ENCODE assay signal across 13 mouse cellular contexts in genomic region chr16:63753052-63753451, GRCm38 (mm10).
DNase-seq lines count a peak whose midpoint lies in the region; ATAC-seq lines count a peak whose summit lies in the region.
"Had no signal": no experiment of that assay in that cellular context is flagged by ENCODE, and none has a peak within 500 bp of the region (broad histone marks: within the 10 kb centered on the region; RNA-seq: fewer than 3 reads in every experiment).

No protein-coding gene starts in this region.

- 5% methylated on average over 3 of the region's 3 CpGs for whole genome bisulfite sequencing in forebrain, embryonic 16.5 days
- 2% methylated on average over 3 of the region's 3 CpGs for WGBS in midbrain, embryonic 14.5 days

- peak overlapping the region; percentile 65 for H3K27ac ChIP-seq in forebrain, embryonic 16.5 days (ENCODE audit: low read length)
- H3K27ac ChIP-seq in midbrain, embryonic 14.5 days (replicated peaks; ENCODE audit: low read depth, low read length), result no peak overlapping the region

- no peak for DNase-seq in frontal cortex, postnatal 36 days (ENCODE audit: low spot score in 2 of 2)
- DNase-seq in embryo, embryonic 10 days (ENCODE audit: low spot score), result peak; percentile 71
- peak; percentile 55 for DNase-seq in midbrain, embryonic 14.5 days
- no peak for DNase-seq in layer of hippocampus, postnatal 25 days (ENCODE audit: extremely low spot score in 1 of 2, low spot score in 1 of 2)
- no peak for DNase-seq in layer of hippocampus, postnatal 36 days
- DNase-seq: adrenal gland, postnatal 14 days; cerebellum, adult 2 months; kidney, postnatal 10 days; lung, adult 18-20 months had no signal

- no peaks in the 10 kb centered on the region for H3K36me3 ChIP-seq in forebrain, embryonic 16.5 days (ENCODE audit: control insufficient read depth, insufficient read depth)
- H3K36me3 ChIP-seq in midbrain, embryonic 14.5 days (ENCODE audit: control insufficient read depth, insufficient read depth, low read length), result no peaks in the 10 kb centered on the region

- ATAC-seq in frontal cortex, adult (ENCODE audit: low TSS enrichment), result peak; percentile 41; the same call in 1 of the 2 replicates
- peak; percentile 58 for ATAC-seq in forebrain, embryonic 16.5 days
- peak; percentile 66 for ATAC-seq in midbrain, embryonic 14.5 days (ENCODE audit: low FRiP score, low TSS enrichment)
- no peak for ATAC-seq in CD4-positive, CD25-positive, alpha-beta regulatory T cell, adult 4 months

- no peak overlapping the region for H3K4me2 ChIP-seq in forebrain, embryonic 16.5 days (ENCODE audit: low read length)
- H3K4me2 ChIP-seq in midbrain, embryonic 14.5 days (ENCODE audit: low read length), result no peak overlapping the region

- H3K9ac ChIP-seq in forebrain, embryonic 16.5 days (replicated peaks; ENCODE audit: low read depth, low read length), result no peak overlapping the region
- H3K9ac ChIP-seq in midbrain, embryonic 14.5 days (replicated peaks; ENCODE audit: low read length), result no peak overlapping the region

- no peaks in the 10 kb centered on the region for H3K9me3 ChIP-seq in forebrain, embryonic 16.5 days (ENCODE audit: control insufficient read depth, low read length)
- H3K9me3 ChIP-seq in midbrain, embryonic 14.5 days (ENCODE audit: control insufficient read depth, low read length), result no peaks in the 10 kb centered on the region

- no peak overlapping the region for H3K4me3 ChIP-seq in forebrain, embryonic 16.5 days (replicated peaks; ENCODE audit: low read length)
- no peak overlapping the region for H3K4me3 ChIP-seq in midbrain, embryonic 14.5 days (replicated peaks; ENCODE audit: low read depth, low read length)
- H3K4me3 ChIP-seq: erythroblast, embryonic 14.5 days had no signal

- H3K4me1 ChIP-seq in forebrain, embryonic 16.5 days (replicated peaks; ENCODE audit: control insufficient read depth, insufficient read depth, low read length), result peaks cover 4% of the 10 kb centered on the region
- H3K4me1 ChIP-seq in midbrain, embryonic 14.5 days (ENCODE audit: control insufficient read depth, insufficient read depth, low read length), result peaks cover 7% of the 10 kb centered on the region; the same call in 1 of the 2 replicates

- H3K27me3 ChIP-seq in forebrain, embryonic 16.5 days (replicated peaks; ENCODE audit: control insufficient read depth, insufficient read depth, low read length), result no peaks in the 10 kb centered on the region
- H3K27me3 ChIP-seq in midbrain, embryonic 14.5 days (ENCODE audit: control insufficient read depth, insufficient read depth, low read length), result no peaks in the 10 kb centered on the region

Comparison
In these comparisons a context has a peak if more than half of its experiments do, and no peak if none do; other contexts are left out.
1. DNase-seq: peak in embryo, embryonic 10 days (single experiment) and midbrain, embryonic 14.5 days (single experiment); none in frontal cortex, postnatal 36 days (0 of 2), layer of hippocampus, postnatal 25 days (0 of 2) and layer of hippocampus, postnatal 36 days (0 of 2).